Mouse (Mus musculus) lung, adult 2 months (tissue): ENCODE measurements around the gene Runx3. TPM values are rescaled to one million over a fixed set of nuclear protein-coding genes. Genes with fewer than 3 reads are reported as not detected.
A peak's percentile ranks its signal among the peaks of the same experiment; 100 is the strongest.

ENCODE experiments used
- DNase-seq: peaks from one replicate; pipeline ENCODE4 v3.0.0; 2022
- H3K4me1 ChIP-seq: fragments of 200-500 bp; 2 replicates; pipeline ENCODE4 v1.6.1; 2011; ENCODE audit warnings: low read length; ENCODE audit not compliant: control insufficient read depth, insufficient read depth
- H3K4me3 ChIP-seq: fragments of 200-500 bp; replicated peaks from 2 replicates; pipeline ENCODE3; 2011; ENCODE audit warnings: low read depth, mild to moderate bottlenecking, control low read depth, low read length; ENCODE audit errors: extremely low read depth
- CTCF ChIP-seq: fragments of 200-500 bp; IDR thresholded peaks from 2 replicates; pipeline ENCODE4 v1.5.1; 2011; ENCODE audit warnings: mild to moderate bottlenecking, low read length, control low read depth; ENCODE audit not compliant: insufficient read depth
- POLR2A ChIP-seq: fragments of 200-500 bp; IDR thresholded peaks from 2 replicates; pipeline ENCODE4 v1.6.1; 2011; ENCODE audit warnings: low read depth, mild to moderate bottlenecking, control low read depth, low read length, borderline replicate concordance; ENCODE audit errors: extremely low read depth
- WGBS: fragments of 180-500 bp; shearing (Covaris S2); methylation state at CpG from one replicate; pipeline ENCODE4 v1.1.7; 2018; 5-methylcytosine and 5-hydroxymethylcytosine counted together
- polyA plus RNA-seq: library from polyadenylated mRNA; depleted of rRNA; stranded (reverse); fragments of >200 nt; gene quantifications from 2 replicates; pipeline ENCODE4 v1.2.3, GENCODE M21; 2012

Runx3 gene
- polyA plus RNA-seq, 1 experiment: 2.8 TPM

- no peaks in the 10 kb centered on the region for H3K4me1 ChIP-seq
- DNase-seq: no peak
- TF ChIP-seq POLR2A (no peak), CTCF (no peak)
- 6% methylated on average over 13 of the region's 13 CpGs for WGBS
- H3K4me3 ChIP-seq: no peak overlapping the region
Observed at GRCm38 (mm10) chr4:135141720-135142119, 21.3 kb downstream of the Runx3 start.

GRCm38 (mm10) chr4:135146734-135147133 is 26.3 kb downstream of the Runx3 start:
- H3K4me1 ChIP-seq: no peaks in the 10 kb centered on the region
- H3K4me3 ChIP-seq: no peak overlapping the region
- TF ChIP-seq POLR2A: no peak
- no peak for TF ChIP-seq CTCF
- 34% methylated on average over 15 of the region's 15 CpGs for WGBS
- DNase-seq: no peak

GRCm38 (mm10) chr4:135148660-135149059 is 28.2 kb downstream of the Runx3 start:
- DNase-seq: no peak
- 27% methylated on average over 7 of the region's 7 CpGs for WGBS
- no peak overlapping the region for H3K4me3 ChIP-seq
- no peaks in the 10 kb centered on the region for H3K4me1 ChIP-seq
- TF ChIP-seq CTCF: no peak
- TF ChIP-seq POLR2A: no peak

- 14% methylated on average over 32 of the region's 32 CpGs for WGBS
- Histone ChIP-seq H3K4me1 (no peaks in the 10 kb centered on the region), H3K4me3 (no peak overlapping the region)
- DNase-seq: peak; percentile 68
- TF ChIP-seq POLR2A (no peak), CTCF (peak; percentile 71)
Observed at GRCm38 (mm10) chr4:135150031-135150801, 29.8 kb downstream of the Runx3 start.

GRCm38 (mm10) chr4:135151111-135151987 is 30.9 kb downstream of the Runx3 start:
- TF ChIP-seq CTCF (no peak), POLR2A (no peak)
- Histone ChIP-seq H3K4me1 (no peaks in the 10 kb centered on the region), H3K4me3 (no peak overlapping the region)
- peak; percentile 36 for DNase-seq
- WGBS: 26% methylated on average over 34 of the region's 34 CpGs

- 2% methylated on average over 59 of the region's 63 CpGs for WGBS
- no peak for TF ChIP-seq POLR2A
- TF ChIP-seq CTCF: no peak
- no peaks in the 10 kb centered on the region for H3K4me1 ChIP-seq
- H3K4me3 ChIP-seq: no peak overlapping the region
- DNase-seq: peak; percentile 30
Observed at GRCm38 (mm10) chr4:135151988-135152594, 31.6 kb downstream of the Runx3 start.

GRCm38 (mm10) chr4:135152834-135153259 is 32.4 kb downstream of the Runx3 start:
- H3K4me1 ChIP-seq: no peaks in the 10 kb centered on the region
- peak; percentile 29 for DNase-seq
- 1% methylated on average over 44 of the region's 45 CpGs for WGBS
- peak overlapping the region; percentile 30 for H3K4me3 ChIP-seq
- TF ChIP-seq POLR2A (no peak), CTCF (no peak)

- Histone ChIP-seq H3K4me1 (no peaks in the 10 kb centered on the region), H3K4me3 (peak overlapping the region; percentile 32)
- peak; percentile 37 for DNase-seq
- no peak for TF ChIP-seq POLR2A
- no peak for TF ChIP-seq CTCF
- WGBS: 2% methylated on average over 39 of the region's 39 CpGs
Observed at GRCm38 (mm10) chr4:135153260-135154088, 33.0 kb downstream of the Runx3 start.
